Mouse (Mus musculus) heart, postnatal 0 days (tissue): Measurements from ENCODE around the gene Tfrc.

Experiments used
- CTCF ChIP-seq: IDR thresholded peaks from 2 replicates; pipeline ENCODE4 v1.5.1; 2016; ENCODE audit warnings: antibody characterized with exemption, control low read depth, low read depth
- EP300 ChIP-seq: IDR thresholded peaks from 2 replicates; pipeline ENCODE4 v1.6.1; 2016; ENCODE audit warnings: antibody characterized with exemption, low read depth

DNA sequence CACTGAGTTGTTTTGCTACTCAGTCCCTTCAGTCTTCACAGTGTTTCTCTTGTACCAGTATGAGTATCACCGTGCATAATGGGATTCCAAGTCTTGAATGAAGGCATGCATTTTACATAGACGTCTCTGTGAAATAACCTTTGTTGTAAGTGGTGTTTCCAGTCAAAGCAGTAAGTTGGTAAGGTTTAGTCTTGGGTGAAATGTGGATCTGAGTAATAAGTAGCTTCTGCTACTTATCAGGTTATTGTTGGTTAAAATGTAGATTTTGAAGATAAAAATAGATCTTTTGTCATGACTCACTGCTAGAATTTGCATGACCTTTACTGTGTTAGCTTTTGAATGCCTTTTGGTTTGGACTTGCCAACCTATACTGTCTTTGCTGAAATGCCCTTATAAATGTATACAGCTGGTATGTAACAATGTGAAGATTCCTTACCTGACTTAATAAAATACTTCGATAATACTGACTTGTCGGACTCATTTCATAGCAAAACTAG, 23.7 kb downstream of the Tfrc start:
- TF ChIP-seq CTCF (no peak), EP300 (no peak)
